Mouse (Mus musculus): Measurements from ENCODE around the gene Lrp6.

Gene Lrp6

DNA sequence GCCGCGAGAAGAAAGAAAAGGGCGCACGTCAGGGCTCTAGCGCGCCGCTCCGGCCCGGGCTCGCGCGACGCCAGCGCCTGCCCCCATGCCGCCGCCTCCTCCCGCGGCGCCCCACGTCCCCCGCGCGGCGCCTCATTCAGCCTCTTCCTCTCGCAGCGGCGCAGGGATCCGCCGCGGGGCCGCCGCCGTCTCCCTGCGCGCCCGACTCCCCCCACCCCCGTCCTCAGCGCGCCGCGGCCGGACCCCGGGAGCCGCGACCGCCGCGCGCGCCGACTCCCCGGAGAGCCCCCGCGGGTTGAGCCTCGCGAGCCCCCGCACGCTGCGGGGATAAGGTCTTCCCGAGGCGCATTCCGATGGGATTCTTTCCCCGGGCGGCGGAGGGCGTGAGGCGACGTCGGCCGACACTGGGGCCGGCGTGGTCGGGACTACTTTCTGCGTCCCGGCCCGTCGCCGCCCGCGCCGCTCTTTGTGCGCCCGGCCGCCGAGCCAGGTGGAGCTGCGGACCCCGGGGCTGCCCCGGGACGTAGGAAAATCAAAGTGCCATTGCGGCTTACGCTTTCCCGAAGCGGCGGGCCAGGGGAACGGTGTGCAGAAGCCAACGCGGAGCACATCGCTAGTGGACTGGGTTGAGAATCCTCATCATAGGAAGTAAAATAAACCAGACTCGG, at the start of gene Lrp6:
Gene Lrp6, minus strand, starts transcription at position 148 of the 668 bp plus-strand sequence.
- DNase-seq (ENCODE audit: low spot score in 2 of 2): peak; percentile 76 to 79

DNA sequence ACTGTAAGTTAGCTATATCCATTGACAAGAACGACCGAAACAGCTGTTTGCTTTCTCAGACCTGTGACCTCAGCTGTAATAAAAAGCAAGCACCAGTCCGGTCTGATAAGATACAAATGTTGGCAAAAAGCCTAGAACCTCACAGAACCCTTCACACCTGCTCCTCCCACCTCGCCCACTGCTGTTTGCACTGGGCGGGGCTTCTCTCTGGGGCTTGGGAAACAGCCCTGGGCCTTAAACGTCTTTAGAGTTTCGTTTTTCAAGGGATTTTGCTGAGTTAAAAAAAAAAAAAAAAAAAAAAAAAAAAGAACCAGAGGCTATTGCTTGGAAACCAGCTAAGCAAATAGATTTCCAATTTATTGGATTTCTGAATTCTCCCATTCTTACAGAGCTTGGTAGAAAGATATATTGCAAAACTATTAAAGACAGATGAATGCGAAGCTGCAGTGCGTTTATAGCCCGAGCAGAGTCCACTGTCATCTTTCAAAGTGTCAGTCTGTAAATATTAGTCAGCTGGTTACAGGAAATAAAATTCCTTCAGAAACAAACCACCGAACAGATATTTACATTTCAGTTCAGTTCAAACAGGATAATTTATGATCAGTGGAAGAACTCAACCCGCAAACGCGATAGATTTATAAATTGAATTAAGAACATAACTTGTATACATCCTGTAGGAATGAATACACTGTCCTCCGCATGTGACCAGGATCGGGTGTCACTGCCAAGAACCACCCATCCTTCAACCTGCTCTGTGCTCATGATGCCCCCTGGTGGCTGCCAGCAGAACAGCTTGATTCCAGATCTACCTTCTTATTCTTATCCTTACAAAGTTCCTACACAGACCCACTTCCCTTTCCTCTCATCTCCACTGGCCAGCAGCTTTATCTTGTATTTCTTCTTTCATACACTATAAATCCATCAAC, 48.2 kb upstream of the Lrp6 start:
- DNase-seq (ENCODE audit: low spot score in 2 of 2): peak; percentile 56 to 71

DNA sequence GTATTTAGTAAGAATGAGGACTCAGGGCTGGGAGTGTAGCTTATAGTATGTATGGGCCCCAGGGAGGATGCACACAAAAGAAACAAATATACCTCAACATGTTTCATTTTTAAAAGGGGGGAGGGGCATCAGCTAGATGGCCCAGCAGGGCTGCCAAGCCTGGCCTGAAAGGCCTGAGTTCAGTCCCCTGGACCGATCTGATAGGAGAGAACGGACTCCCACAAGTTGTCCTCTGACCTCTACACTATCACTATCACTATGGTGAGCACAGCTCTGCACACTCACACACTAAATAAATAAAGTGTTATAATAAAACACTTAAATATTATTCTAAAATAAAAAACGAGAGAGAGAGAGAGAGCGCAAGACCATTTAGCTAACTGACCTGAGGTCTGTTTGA, 47.6 kb upstream of the Lrp6 start:
- DNase-seq (ENCODE audit: low spot score in 2 of 2): no peak

DNA sequence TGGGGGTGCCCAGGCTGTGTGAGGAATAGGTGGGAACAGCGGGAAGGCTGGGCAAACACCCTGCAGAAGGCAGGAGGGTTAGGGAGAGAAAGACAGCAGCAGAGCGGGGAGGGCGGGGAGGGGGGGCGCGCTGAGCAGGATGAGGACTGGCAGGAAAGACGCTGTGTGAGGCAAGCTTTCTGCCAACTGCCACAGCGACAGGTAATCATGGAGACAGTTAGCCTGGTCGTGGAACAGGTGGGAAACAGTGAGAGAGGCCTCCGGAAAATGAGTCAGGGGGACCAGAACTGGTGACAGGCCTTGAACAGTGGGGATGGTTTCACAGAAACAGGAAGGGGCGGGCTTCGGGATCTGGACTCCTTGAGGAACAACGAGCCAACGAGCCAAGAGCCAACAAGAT, 45.1 kb upstream of the Lrp6 start:
- no peak for DNase-seq (ENCODE audit: low spot score in 2 of 2)

DNA sequence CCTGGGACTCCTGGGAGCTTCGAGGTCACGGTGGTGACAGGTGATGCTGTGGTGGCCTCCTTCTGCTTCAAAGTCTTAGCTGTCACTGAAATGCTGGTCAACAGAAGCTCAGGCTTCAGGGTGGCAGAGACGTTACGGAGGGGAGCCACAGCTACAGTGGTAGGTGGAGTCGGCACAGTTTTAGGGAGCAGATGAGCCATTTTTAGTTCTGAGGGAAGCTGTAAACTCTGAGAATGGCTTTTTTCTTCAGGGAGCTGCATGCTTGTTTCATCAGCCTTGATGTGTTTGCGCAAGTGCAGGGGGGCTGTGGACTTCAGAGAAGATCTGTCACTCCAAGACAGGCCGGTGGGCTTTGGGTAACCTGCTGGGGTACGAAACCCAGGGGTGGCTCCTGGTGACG, 43.6 kb upstream of the Lrp6 start:
- no peak for DNase-seq (ENCODE audit: low spot score in 2 of 2)

DNA sequence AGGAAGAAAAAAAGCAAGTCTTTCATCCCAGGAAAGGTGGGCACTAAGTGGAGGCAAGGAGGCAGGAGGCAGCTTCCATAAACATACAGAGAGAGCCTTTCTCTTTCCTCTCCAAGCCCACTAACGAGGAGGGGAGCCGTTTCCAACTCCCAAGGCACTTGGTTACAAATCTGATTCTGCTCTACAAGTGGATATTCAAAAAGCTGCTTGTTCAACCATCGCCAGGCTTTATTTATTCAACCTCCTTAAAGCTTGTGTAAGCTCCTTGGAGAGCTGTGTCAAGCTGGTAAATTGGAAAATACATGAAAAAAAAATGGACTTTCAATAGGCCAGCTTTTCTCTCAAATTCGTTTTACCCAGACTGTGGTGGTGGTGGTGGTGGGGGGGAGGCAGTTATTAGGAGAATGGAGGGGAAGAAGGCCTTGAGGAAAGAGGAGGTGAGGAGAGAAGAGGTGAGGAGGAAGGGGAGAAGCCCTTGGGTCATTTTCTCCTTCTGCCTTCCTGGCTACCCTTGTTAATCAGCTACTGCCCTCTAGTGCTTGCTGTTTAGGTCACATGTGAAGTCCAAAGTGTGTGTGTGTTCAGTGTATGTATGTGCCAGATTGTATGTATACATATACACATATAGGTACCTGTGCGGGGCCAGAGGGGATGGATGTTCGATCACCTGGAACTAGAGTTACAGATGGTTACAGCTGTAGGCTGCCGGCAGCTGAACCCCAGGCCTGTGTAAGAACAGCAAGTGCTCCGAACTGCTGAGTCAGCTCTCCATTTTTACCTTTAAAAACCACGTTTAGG, 40.4 kb upstream of the Lrp6 start:
- no peak for DNase-seq (ENCODE audit: low spot score in 2 of 2)

DNA sequence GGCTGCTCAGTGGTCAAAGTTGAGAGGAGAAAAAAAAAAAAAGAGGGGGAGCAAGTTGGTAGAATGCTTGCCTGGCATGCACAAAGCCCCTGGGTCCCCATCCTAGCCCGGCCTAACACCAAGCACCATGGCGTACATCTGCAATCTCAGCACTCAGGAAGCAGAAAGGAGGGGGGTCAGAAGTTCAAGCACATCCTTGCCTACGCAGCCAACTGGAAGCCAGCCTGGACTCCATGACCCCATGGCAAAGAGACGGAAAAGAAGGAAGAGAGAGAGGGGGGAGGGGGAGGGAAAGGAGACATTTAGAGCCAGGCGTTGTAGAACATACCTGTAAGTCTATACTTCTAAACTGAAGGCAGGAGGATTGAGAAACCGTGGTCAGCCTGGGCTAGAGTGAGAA, 39.8 kb upstream of the Lrp6 start:
- no peak for DNase-seq (ENCODE audit: low spot score in 2 of 2)

DNA sequence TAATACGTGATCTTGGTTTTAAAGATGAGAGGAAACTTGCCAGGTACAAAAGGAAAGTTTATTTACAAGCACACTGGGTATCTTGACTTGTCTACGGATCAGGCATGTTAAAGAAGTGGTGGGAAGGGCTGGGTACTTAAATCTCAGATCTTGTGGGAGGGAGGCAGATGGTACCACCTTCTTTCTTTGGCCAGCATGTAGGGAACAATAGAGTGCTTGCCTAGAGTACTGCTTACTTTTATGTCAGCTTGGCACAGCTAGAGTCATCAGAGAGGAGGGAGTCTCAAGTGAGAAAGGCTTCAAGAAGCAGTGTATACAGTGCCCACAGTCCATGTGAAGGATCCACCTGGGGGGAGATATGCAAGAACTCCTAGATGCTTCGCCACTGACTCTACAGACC, 38.4 kb upstream of the Lrp6 start:
- DNase-seq (ENCODE audit: low spot score in 2 of 2): no peak

DNA sequence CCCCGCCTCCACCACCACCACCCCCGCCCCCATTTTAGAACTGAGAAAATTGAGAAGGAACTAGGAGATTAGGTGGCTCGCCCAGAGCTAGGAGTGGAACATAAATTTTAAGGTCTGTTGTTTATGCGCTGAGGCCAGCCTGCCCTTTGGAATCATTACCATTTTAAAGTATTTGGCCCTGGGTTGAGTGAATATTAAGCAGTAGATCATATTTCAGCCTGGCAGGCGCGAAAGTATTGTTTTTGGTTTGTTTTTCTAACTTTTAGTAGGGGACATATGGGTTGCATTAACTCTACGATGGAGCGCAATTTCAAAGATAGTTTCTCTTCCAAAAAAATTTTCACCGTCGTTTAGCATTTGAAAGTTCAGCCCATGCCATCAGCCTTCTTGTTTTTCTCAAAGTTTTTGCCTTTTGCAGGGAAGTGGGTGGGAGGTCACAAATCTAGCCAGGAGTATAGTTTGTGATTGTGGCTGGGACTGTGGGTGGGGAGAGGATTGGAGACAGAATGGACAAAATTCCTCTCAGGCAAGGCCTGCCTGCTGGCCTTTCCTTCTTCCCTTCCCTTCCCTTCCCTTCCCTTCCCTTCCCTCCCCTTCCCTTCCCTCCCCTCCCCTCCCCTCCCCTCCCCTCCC, 35.7 kb upstream of the Lrp6 start:
- no peak for DNase-seq (ENCODE audit: low spot score in 2 of 2)

DNA sequence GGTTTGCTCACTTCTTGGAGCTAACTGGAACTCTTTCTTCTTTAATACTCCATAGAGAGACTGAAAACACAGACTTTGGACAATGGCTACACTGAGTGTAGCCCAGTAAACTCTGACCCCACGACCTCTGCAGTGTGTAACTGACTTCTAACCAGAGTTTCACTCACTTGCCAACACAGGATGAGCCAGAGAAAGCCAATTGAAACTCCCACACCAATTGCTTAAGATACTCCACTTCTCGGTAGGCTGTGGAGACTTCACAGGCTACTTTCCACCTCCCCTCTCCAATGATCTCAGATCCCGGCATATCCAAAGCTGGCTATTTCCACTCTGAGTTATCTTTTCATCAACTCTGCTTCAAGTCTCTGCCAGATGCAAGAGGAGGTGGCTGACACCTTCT, 35.0 kb upstream of the Lrp6 start:
- DNase-seq (ENCODE audit: low spot score in 2 of 2): no peak

DNA sequence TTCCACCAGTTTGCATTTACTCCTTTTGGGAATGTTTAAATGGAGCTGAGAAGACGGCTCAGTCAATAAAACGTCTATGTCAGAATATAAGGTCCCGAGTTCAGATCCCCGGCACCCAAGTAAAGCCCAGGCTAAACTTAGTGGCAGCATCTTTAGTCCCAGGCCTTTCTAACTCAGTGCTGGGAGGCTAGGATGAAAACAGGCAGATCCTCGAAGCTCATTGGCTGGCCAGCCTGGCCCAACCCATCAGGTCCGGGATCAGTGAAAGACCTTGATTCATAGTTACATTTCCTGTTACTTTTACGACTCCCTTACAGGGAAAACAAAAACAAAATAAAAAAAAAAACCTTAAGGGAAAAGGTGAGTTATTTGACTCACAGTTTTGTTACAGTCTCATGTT, 34.4 kb upstream of the Lrp6 start:
- no peak for DNase-seq (ENCODE audit: low spot score in 2 of 2)

DNA sequence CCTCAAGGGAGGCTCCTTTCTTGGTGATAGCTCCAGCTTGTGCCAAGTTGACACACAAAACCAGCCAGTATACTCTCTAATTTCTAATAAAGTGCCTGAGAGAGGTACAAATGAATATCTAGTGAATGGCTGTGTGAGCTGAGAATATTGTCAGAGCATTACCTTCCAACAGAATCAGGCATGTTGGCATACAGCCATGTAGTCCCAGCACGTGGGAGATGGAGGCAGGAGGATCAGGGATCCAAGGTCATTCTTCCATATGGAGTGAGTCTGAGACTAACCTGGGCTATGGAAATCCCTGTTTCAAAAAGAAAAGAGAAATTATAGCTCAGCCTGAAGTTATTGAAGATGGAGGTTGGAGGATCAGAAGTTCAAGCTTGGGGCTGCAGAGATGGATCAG, 32.5 kb upstream of the Lrp6 start:
- DNase-seq (ENCODE audit: low spot score in 2 of 2): no peak

DNA sequence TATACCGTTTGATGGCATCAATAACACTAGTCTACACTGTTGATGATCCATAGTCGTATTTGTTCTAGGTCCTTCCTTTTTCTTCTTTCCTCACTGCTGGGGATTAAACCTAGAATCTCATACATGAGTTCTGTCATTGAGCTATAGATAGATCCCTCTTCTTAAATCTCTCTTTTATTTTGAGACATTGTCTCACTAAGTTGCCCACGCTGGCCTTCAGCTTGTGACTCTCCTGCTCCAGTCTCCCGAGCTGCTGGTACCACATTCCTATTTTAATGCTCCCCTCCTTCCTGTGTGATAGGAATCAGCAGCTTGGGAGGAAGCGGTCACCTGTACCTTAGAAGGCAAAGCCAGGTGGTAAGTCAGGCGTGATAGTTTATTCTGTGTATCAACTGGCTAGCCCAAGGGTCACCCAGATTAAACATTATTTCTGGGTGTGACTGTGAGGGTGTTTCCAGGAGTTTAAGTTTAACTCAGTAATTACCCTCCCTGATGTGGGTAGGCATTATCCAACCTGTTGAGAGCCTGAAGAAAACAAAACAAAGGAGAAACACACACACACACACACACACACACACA, 31.0 kb upstream of the Lrp6 start:
- no peak for DNase-seq (ENCODE audit: low spot score in 2 of 2)

DNA sequence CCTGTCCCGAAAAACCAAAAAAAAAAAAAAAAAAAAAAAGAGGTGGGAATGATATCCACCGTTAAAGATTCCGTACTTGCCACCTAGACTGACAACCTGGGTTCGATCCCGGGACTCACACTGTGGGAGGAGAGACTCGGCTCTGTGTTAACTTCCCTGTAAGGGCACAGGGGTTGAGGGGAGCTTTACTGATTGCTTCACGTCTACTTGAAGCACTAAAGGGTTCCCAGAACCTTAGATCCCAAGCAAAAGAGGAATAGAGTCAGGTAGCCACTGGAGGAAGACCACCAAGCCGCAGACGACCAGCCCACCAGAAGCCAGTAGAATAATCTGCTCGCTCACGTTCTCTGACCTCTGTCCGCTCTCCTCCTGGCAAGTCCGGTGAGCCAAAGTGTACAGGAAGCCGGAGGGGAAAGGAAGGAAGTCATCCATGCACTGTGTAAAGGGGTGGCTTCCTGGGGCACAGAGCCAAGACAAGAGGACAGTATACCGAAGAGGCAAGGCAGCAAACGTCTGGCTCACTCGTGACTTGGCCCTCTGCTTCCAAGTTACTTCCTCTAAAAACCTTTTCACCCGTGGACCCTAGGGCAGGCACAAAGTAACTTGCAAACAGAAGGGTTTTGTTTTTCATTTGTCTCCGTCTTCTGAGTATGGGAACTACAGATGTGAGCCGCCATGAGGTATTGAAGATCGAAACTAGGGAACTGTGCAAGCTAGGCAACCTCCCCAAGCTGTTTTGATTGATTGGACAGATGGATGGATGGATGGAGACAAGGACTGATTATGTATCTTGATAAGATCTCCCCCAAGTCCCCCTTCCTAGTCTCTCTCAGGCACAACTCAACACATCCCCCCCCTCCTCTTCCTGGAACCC, 28.0 kb upstream of the Lrp6 start:
- DNase-seq (ENCODE audit: low spot score in 2 of 2): peak in 1 of 2 experiments; percentile 16

DNA sequence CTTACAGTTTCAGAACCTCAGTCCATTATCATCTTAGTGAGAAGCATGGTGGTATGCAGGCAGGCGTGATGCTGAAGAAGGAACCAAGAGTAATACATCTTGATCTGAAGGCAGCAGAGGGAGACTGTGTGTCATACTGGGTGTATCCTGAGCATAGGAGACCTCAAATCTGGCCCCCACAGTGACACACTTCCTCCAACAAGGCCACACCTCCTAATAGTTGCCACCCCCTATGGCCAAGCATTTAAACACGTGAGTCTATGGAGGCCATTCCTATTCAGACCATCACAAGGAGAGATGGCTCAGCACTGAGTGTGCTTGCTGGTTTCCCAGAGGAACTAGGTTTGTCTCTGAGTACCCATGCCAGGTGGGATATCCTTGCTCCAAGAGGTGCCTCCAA, 24.8 kb upstream of the Lrp6 start:
- DNase-seq (ENCODE audit: low spot score in 2 of 2): no peak

DNA sequence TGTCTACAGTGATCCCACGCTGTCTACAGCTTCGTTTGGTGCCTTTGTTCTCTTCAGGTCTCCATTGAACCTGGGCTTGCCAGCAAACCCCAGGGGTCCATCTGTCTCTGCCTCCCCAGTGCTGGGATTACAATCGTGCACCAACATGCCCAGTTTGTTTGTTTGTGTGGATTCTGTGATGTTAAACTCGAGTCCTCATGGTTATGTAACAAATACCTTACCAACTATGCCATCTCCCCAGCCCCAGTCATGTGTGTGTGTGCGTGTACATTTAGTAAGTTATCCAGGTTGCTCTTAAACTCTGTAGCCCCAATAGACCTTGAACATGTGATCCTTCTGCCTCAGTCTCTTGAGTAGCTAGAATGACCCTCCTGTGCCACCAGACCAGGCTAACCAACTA, 19.5 kb upstream of the Lrp6 start:
- no peak for DNase-seq (ENCODE audit: low spot score in 2 of 2)

DNA sequence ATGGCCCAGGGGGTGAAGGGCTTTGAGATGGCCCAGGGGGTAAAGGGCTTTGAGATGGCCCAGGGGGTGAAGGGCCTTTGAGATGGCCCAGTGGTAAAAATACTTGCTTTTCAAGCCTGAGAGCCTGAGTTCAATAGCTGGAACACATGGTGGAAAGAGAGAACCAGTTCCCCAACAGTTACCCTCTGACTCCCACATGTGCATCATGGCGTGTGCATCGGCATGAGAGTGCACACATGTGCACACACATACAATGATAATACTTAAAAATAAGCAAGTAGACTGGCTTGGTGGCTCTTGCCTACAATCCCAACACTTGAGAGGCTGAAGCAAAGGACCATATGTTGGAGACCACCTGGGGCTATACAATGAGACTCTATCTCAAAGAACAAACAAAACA, 17.9 kb upstream of the Lrp6 start:
- DNase-seq (ENCODE audit: low spot score in 2 of 2): no peak

DNA sequence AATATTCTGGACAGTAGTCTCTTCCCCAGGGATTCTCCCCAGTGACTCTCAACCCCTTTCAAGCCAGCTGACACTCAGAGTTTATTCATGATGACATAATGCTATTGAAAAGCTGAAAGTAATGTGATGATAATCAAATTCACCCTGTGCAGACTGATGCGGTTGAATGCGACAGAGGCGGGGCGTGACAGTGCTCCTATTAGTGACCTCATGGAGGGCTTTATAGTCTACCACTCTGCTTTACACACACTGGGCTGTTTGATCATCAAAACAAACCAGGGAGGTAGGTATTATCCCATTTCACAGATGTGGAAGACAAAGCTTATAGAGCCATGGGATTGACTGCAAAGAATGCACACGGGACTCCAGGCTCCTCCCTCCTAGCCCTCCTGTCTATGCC, 15.3 kb upstream of the Lrp6 start:
- DNase-seq (ENCODE audit: low spot score in 2 of 2): no peak

DNA sequence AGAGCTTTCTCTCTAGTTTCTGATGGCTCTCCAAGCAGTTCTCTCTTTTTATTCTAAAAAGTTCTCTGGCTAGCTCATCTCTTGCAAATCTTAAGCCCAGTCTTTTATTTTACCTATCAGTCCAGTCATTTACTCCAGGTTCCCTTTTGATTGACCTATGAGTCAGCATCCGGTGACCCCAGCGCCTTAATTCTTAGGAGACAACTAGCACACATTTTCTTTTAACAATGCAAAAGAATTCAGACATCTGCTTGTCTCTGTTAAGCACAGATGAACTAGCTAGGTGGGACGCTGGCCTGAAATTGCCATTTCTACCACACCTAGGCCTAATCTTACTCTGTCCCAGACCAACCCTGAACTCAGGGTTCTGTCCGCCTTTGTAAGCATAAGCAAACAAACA, 12.7 kb upstream of the Lrp6 start:
- no peak for DNase-seq (ENCODE audit: low spot score in 2 of 2)

DNA sequence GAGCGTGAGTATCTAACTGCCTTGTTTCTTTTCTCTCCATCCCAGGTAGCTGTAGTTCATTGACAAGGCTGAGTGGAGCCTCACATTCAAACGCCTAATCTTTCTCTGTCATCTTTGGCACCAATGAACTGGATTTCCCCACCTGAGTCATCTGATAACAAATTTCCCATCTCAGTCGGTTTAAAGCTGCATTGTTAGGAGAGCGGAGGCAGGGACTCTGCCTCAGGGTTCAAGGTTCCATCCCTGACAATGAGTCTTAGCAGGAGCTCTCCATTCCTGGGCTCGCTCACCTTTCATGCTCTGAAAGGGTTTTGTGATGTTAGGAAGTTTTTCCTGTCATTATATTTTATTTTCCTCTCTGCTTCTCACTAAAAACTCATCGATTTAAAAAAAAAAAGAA, 11.3 kb upstream of the Lrp6 start:
- no peak for DNase-seq (ENCODE audit: low spot score in 2 of 2)

DNA sequence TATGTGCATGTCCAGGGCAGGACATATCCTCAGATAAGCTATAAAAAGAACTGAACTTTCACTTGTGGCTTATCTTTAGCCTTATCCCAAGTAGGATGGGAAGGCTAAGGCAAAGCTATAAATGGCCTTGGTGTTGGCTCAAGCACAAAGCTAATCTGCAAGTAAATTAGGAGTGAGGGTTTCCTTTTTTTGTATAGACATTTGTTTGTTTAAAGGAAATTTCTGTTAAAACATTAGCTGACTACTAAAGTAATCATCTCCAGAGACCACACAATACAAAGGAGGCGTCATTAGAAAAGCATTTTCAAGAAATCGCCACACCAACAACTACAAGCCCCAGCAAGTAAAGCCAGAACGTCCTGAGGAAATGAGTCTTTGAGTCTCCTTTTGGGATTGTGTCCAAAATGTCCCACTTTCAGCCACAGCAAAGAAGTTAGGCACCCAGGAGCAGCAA, 8.6 kb upstream of the Lrp6 start:
- DNase-seq (ENCODE audit: low spot score in 2 of 2): no peak
